Mouse (Mus musculus) layer of hippocampus, adult 2 months (tissue): ENCODE measurements at regions not wholly inside any gene's neighbourhood (a gene's known extent, or its start where the extent isn't known, plus 50 kb on each side); places are given as distances from the start of the nearest gene placed in this dataset.
A peak's percentile ranks its signal among the peaks of the same experiment; 100 is the strongest.

Source experiments
- DNase-seq, 2 experiments: peaks; one replicate each; pipeline ENCODE4 v3.0.0; 2022; ENCODE audit warnings: low spot score in 2 of 2
- H3K27ac ChIP-seq: fragments of 200-600 bp; 2 replicates; pipeline ENCODE4 v1.8.1; 2022
- H3K4me3 ChIP-seq: fragments of 200-600 bp; 2 replicates; pipeline ENCODE4 v1.8.1; 2022; ENCODE audit warnings: mild to moderate bottlenecking
- CTCF ChIP-seq: fragments of 200-600 bp; conservative IDR thresholded peaks from 2 replicates; pipeline ENCODE4 v1.8.1; 2022; ENCODE audit warnings: antibody characterized with exemption, mild to moderate bottlenecking, moderate library complexity

- TF ChIP-seq CTCF: no peak
- peak overlapping the region; percentile 100 for H3K27ac ChIP-seq
- peak overlapping the region; percentile 74 for H3K4me3 ChIP-seq
- DNase-seq: no peak
Measured at GRCm38 (mm10) chr15:85682116-85682515, 52.7 kb upstream of the Ppara start.

- no peak for TF ChIP-seq CTCF
- DNase-seq: no peak
- Histone ChIP-seq H3K4me3 (peak overlapping the region; percentile 74), H3K27ac (peak overlapping the region; percentile 100)
Measured at GRCm38 (mm10) chr15:85682780-85683179, 52.0 kb upstream of the Ppara start.

GRCm38 (mm10) chr15:85683271-85683670, 51.5 kb upstream of the Ppara start:
- no peak for TF ChIP-seq CTCF
- H3K4me3 ChIP-seq: peak overlapping the region; percentile 74
- no peak for DNase-seq
- H3K27ac ChIP-seq: peak overlapping the region; percentile 100

GRCm38 (mm10) chr15:85683716-85684115, 51.1 kb upstream of the Ppara start:
- peak overlapping the region; percentile 74 for H3K4me3 ChIP-seq
- H3K27ac ChIP-seq: peak overlapping the region; percentile 100
- DNase-seq: no peak

GRCm38 (mm10) chr15:85684164-85684708, 50.5 kb upstream of the Ppara start:
- no peak for DNase-seq
- TF ChIP-seq CTCF: no peak
- Histone ChIP-seq H3K27ac (peak overlapping the region; percentile 100), H3K4me3 (peak overlapping the region; percentile 74)

More at GRCm38 (mm10) chr15:85683716-85684115, 51.1 kb upstream of the Ppara start:
- TF ChIP-seq CTCF: no peak

- peak overlapping the region; percentile 74 for H3K4me3 ChIP-seq
- DNase-seq: no peak
- no peak for TF ChIP-seq CTCF
- peak overlapping the region; percentile 100 for H3K27ac ChIP-seq
Measured at GRCm38 (mm10) chr15:85684875-85685274, 49.9 kb upstream of the Ppara start.
